Mouse (Mus musculus) spleen, adult 2 months (tissue): ENCODE measurements around the gene Hmbs. TPM values are rescaled to one million over a fixed set of nuclear protein-coding genes. Genes with fewer than 3 reads are reported as not detected.
A peak's percentile ranks its signal among the peaks of the same experiment; 100 is the strongest.

ENCODE experiments used
- DNase-seq, 2 experiments: peaks; one replicate each; pipeline versions ENCODE4 v3.0.0 to v3.0.0-alpha.2; 2012 to 2021; ENCODE audit warnings: low spot score in 2 of 2, low read depth in 1 of 2
- H3K27ac ChIP-seq: fragments of 200-500 bp; 2 replicates; pipeline ENCODE4 v1.5.1; 2012; ENCODE audit warnings: low read length, inconsistent platforms; ENCODE audit not compliant: insufficient read depth
- H3K27me3 ChIP-seq: fragments of 200-500 bp; 2 replicates; pipeline ENCODE4 v1.6.1; 2012; ENCODE audit warnings: mild to moderate bottlenecking, moderate library complexity, low read length, inconsistent platforms; ENCODE audit not compliant: control insufficient read depth, insufficient read depth
- H3K36me3 ChIP-seq: fragments of 200-500 bp; 2 replicates; pipeline ENCODE4 v1.6.1; 2012; ENCODE audit warnings: mild to moderate bottlenecking, low read length, inconsistent platforms; ENCODE audit not compliant: control insufficient read depth, insufficient read depth
- H3K4me1 ChIP-seq: fragments of 200-500 bp; 2 replicates; pipeline ENCODE4 v1.6.1; 2011; ENCODE audit warnings: inconsistent platforms; ENCODE audit not compliant: control insufficient read depth, insufficient read depth, insufficient read length
- H3K4me3 ChIP-seq: fragments of 200-500 bp; 2 replicates; pipeline ENCODE4 v1.5.1; 2011; ENCODE audit warnings: mild to moderate bottlenecking, inconsistent platforms; ENCODE audit not compliant: insufficient read depth, insufficient read length; ENCODE audit errors: extremely low read depth
- CTCF ChIP-seq: fragments of 200-500 bp; IDR thresholded peaks from 2 replicates; pipeline ENCODE4 v1.5.1; 2011; ENCODE audit warnings: mild to moderate bottlenecking, inconsistent platforms; ENCODE audit not compliant: insufficient read depth, insufficient read length, insufficient replicate concordance; ENCODE audit errors: extremely low read depth
- POLR2A ChIP-seq: fragments of 200-500 bp; IDR thresholded peaks from 2 replicates; pipeline ENCODE4 v1.6.1; 2011; ENCODE audit warnings: low read depth, low read length, inconsistent platforms
- WGBS: fragments of 180-500 bp; shearing (Covaris S2); methylation state at CpG from one replicate; pipeline ENCODE4 v1.1.7; 2018; 5-methylcytosine and 5-hydroxymethylcytosine counted together
- polyA plus RNA-seq: library from polyadenylated mRNA; depleted of rRNA; stranded (reverse); fragments of >200 nt; gene quantifications from 2 replicates; pipeline ENCODE4 v1.2.3, GENCODE M21; 2012

The Hmbs gene
- polyA plus RNA-seq, 1 experiment = 147 TPM

- DNase-seq = no peak
- Histone ChIP-seq H3K27ac (no peak overlapping the region), H3K36me3 (peaks cover 23% of the 10 kb centered on the region), H3K4me1 (peaks cover 5% of the 10 kb centered on the region; the same call in 1 of the 2 replicates), H3K27me3 (no peaks in the 10 kb centered on the region), H3K4me3 (no peak overlapping the region)
- WGBS = 84% methylated on average over 6 of the region's 6 CpGs
- no peak for TF ChIP-seq POLR2A
- TF ChIP-seq CTCF = no peak
Observed at GRCm38 (mm10) chr9:44345570-44346433, 1.8 kb upstream of the Hmbs start.

- TF ChIP-seq POLR2A (no peak), CTCF (no peak)
- Histone ChIP-seq H3K27ac (peak overlapping the region; percentile 31; the same call in 1 of the 2 replicates), H3K4me1 (peaks cover 5% of the 10 kb centered on the region; the same call in 1 of the 2 replicates), H3K4me3 (peak overlapping the region; percentile 59), H3K36me3 (peaks cover 14% of the 10 kb centered on the region), H3K27me3 (no peaks in the 10 kb centered on the region)
- 12% methylated on average over 6 of the region's 6 CpGs for WGBS
- DNase-seq = no peak
Observed at GRCm38 (mm10) chr9:44343290-44343689, 738 bp downstream of the Hmbs start.

- TF ChIP-seq POLR2A (no peak), CTCF (no peak)
- Histone ChIP-seq H3K27me3 (no peaks in the 10 kb centered on the region), H3K4me1 (peaks cover 5% of the 10 kb centered on the region; the same call in 1 of the 2 replicates), H3K36me3 (peaks cover 11% of the 10 kb centered on the region), H3K4me3 (no peak overlapping the region), H3K27ac (0 out of 2 replicates have a peak overlapping the region, but pooled peaks have one; percentile 2)
- DNase-seq = no peak
- WGBS = 90% methylated on average over 1 of the region's 1 CpGs
Observed at GRCm38 (mm10) chr9:44342605-44343004, 1.4 kb downstream of the Hmbs start.

GRCm38 (mm10) chr9:44342173-44342572, 1.9 kb downstream of the Hmbs start:
- H3K27ac ChIP-seq = 0 out of 2 replicates have a peak overlapping the region, but pooled peaks have one; percentile 2
- 81% methylated on average over 3 of the region's 3 CpGs for WGBS
- TF ChIP-seq CTCF = no peak
- no peak; the same call in 1 of the 2 replicates for TF ChIP-seq POLR2A
- DNase-seq = no peak
- peaks cover 7% of the 10 kb centered on the region for H3K36me3 ChIP-seq
- peaks cover 5% of the 10 kb centered on the region; the same call in 1 of the 2 replicates for H3K4me1 ChIP-seq
- H3K4me3 ChIP-seq = peak overlapping the region; percentile 37; the same call in 1 of the 2 replicates
- H3K27me3 ChIP-seq = no peaks in the 10 kb centered on the region

- TF ChIP-seq CTCF (no peak), POLR2A (no peak)
- H3K36me3 ChIP-seq = peaks cover 6% of the 10 kb centered on the region
- no peak for DNase-seq
- 92% methylated on average over 5 of the region's 5 CpGs for WGBS
- H3K27me3 ChIP-seq = no peaks in the 10 kb centered on the region
- peaks cover 5% of the 10 kb centered on the region; the same call in 1 of the 2 replicates for H3K4me1 ChIP-seq
- peak overlapping the region; percentile 24; the same call in 1 of the 2 replicates for H3K27ac ChIP-seq
- peak overlapping the region; percentile 31 for H3K4me3 ChIP-seq
Observed at GRCm38 (mm10) chr9:44341487-44341886, 2.5 kb downstream of the Hmbs start.

- Histone ChIP-seq H3K36me3 (peaks cover 6% of the 10 kb centered on the region), H3K4me1 (peaks cover 7% of the 10 kb centered on the region; the same call in 1 of the 2 replicates), H3K4me3 (no peak overlapping the region), H3K27ac (no peak overlapping the region), H3K27me3 (no peaks in the 10 kb centered on the region)
- TF ChIP-seq CTCF (no peak), POLR2A (no peak)
- no peak for DNase-seq
- WGBS = 71% methylated on average over 5 of the region's 5 CpGs
Observed at GRCm38 (mm10) chr9:44338574-44338973, 5.5 kb downstream of the Hmbs start.
